Mouse (Mus musculus): ENCODE results near the gene Fars2. TPM values are rescaled to one million over a fixed set of nuclear protein-coding genes. Genes with fewer than 3 reads are reported as not detected.

Gene Fars2
- polyA plus RNA-seq, 1 experiment = 19.4 TPM

GRCm38 (mm10) chr13:36477648-36478047 is 360.4 kb downstream of the Fars2 start:
- 90% methylated on average over 5 of the region's 5 CpGs for WGBS
- H3K27me3 ChIP-seq (ENCODE audit: control insufficient read depth, insufficient read depth, low read length) = no peaks in the 10 kb centered on the region
- no peaks in the 10 kb centered on the region for H3K4me1 ChIP-seq (ENCODE audit: control insufficient read depth, insufficient read depth, insufficient read length)
- TF ChIP-seq POLR2A (IDR thresholded peaks at IDR 0.05; ENCODE audit: low read depth, low read length) = no peak
- TF ChIP-seq CTCF (IDR thresholded peaks at IDR 0.05; ENCODE audit: extremely low read depth, insufficient read depth, insufficient read length, insufficient replicate concordance) = no peak
- no peak overlapping the region for H3K27ac ChIP-seq (ENCODE audit: insufficient read depth, low read length)
- H3K36me3 ChIP-seq (ENCODE audit: control insufficient read depth, insufficient read depth, low read length) = no peaks in the 10 kb centered on the region
- H3K4me3 ChIP-seq (ENCODE audit: extremely low read depth, insufficient read depth, insufficient read length) = no peak overlapping the region
- no peak for DNase-seq (ENCODE audit: low read depth in 1 of 2, low spot score in 2 of 2)

DNA sequence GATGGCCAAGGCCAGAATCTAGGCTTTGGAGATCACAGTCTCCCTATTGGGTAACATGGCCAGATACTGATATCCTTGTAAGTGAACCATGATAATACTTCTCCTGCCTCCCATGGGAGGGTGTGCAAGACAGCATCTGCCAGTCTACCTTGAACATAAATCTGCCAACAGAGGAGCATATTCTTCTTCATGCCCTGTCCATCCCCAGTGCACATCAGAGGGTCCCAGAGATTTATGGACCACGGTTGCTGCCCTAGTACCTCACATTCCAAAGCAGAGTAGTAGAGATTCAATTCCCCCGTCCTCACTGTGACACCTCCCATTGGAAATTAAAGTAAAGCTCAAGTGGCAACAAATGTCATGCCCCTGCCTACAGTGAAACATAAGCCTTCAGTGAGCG is 361.0 kb downstream of the Fars2 start:
- Histone ChIP-seq H3K4me3 (ENCODE audit: extremely low read depth, insufficient read depth, insufficient read length) (no peak overlapping the region), H3K27me3 (ENCODE audit: control insufficient read depth, insufficient read depth, low read length) (no peaks in the 10 kb centered on the region), H3K27ac (ENCODE audit: insufficient read depth, low read length) (no peak overlapping the region), H3K36me3 (ENCODE audit: control insufficient read depth, insufficient read depth, low read length) (no peaks in the 10 kb centered on the region), H3K4me1 (ENCODE audit: control insufficient read depth, insufficient read depth, insufficient read length) (no peaks in the 10 kb centered on the region)
- WGBS = 90% methylated on average over 3 of the region's 3 CpGs
- TF ChIP-seq POLR2A (IDR thresholded peaks at IDR 0.05; ENCODE audit: low read depth, low read length) = no peak
- no peak for TF ChIP-seq CTCF (IDR thresholded peaks at IDR 0.05; ENCODE audit: extremely low read depth, insufficient read depth, insufficient read length, insufficient replicate concordance)
- DNase-seq (ENCODE audit: low read depth in 1 of 2, low spot score in 2 of 2) = no peak

- H3K27me3 ChIP-seq (ENCODE audit: control insufficient read depth, insufficient read depth, low read length) = no peaks in the 10 kb centered on the region
- WGBS = 96% methylated on average over 2 of the region's 2 CpGs
- no peak overlapping the region for H3K4me3 ChIP-seq (ENCODE audit: extremely low read depth, insufficient read depth, insufficient read length)
- H3K4me1 ChIP-seq (ENCODE audit: control insufficient read depth, insufficient read depth, insufficient read length) = no peaks in the 10 kb centered on the region
- H3K36me3 ChIP-seq (ENCODE audit: control insufficient read depth, insufficient read depth, low read length) = no peaks in the 10 kb centered on the region
- no peak for DNase-seq (ENCODE audit: low read depth in 1 of 2, low spot score in 2 of 2)
- TF ChIP-seq POLR2A (IDR thresholded peaks at IDR 0.05; ENCODE audit: low read depth, low read length) (no peak), CTCF (IDR thresholded peaks at IDR 0.05; ENCODE audit: extremely low read depth, insufficient read depth, insufficient read length, insufficient replicate concordance) (no peak)
- H3K27ac ChIP-seq (ENCODE audit: insufficient read depth, low read length) = no peak overlapping the region
These were observed 362.9 kb downstream of the Fars2 start for GRCm38 (mm10) chr13:36480101-36480500.

DNA sequence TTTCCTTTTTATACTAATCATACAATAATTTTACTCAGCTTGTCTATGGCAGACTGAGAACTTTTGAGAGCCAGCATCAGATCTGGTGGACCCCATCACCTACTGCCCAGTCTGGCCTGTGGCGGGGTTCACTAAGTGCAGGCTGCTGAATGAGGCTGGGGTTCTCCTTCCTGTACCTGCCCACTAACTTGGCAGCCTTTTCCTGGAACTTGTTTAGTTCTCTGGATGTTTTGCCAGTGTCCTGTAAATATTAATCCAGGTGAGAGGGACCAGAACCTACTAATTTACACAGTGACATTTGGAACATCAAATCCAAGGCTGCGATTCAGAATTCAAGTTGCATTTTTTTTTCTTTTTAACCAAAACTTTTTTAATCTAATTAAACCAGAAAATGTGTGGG is 367.2 kb downstream of the Fars2 start:
- no peak overlapping the region for H3K4me3 ChIP-seq (ENCODE audit: extremely low read depth, insufficient read depth, insufficient read length)
- no peak overlapping the region for H3K27ac ChIP-seq (ENCODE audit: insufficient read depth, low read length)
- TF ChIP-seq POLR2A (IDR thresholded peaks at IDR 0.05; ENCODE audit: low read depth, low read length) = no peak
- TF ChIP-seq CTCF (IDR thresholded peaks at IDR 0.05; ENCODE audit: extremely low read depth, insufficient read depth, insufficient read length, insufficient replicate concordance) = no peak
- no peaks in the 10 kb centered on the region for H3K27me3 ChIP-seq (ENCODE audit: control insufficient read depth, insufficient read depth, low read length)
- no peak for DNase-seq (ENCODE audit: low read depth in 1 of 2, low spot score in 2 of 2)
- 93% methylated on average over 2 of the region's 2 CpGs for WGBS
- H3K36me3 ChIP-seq (ENCODE audit: control insufficient read depth, insufficient read depth, low read length) = no peaks in the 10 kb centered on the region
- H3K4me1 ChIP-seq (ENCODE audit: control insufficient read depth, insufficient read depth, insufficient read length) = no peaks in the 10 kb centered on the region

- no peak overlapping the region for H3K27ac ChIP-seq (ENCODE audit: insufficient read depth, low read length)
- H3K27me3 ChIP-seq (ENCODE audit: control insufficient read depth, insufficient read depth, low read length) = no peaks in the 10 kb centered on the region
- no peak for DNase-seq (ENCODE audit: low read depth in 1 of 2, low spot score in 2 of 2)
- H3K36me3 ChIP-seq (ENCODE audit: control insufficient read depth, insufficient read depth, low read length) = no peaks in the 10 kb centered on the region
- WGBS = 92% methylated on average over 11 of the region's 11 CpGs
- TF ChIP-seq CTCF (IDR thresholded peaks at IDR 0.05; ENCODE audit: extremely low read depth, insufficient read depth, insufficient read length, insufficient replicate concordance) = no peak
- no peak for TF ChIP-seq POLR2A (IDR thresholded peaks at IDR 0.05; ENCODE audit: low read depth, low read length)
- no peaks in the 10 kb centered on the region for H3K4me1 ChIP-seq (ENCODE audit: control insufficient read depth, insufficient read depth, insufficient read length)
- H3K4me3 ChIP-seq (ENCODE audit: extremely low read depth, insufficient read depth, insufficient read length) = no peak overlapping the region
These were observed 369.5 kb downstream of the Fars2 start for GRCm38 (mm10) chr13:36486756-36487155.

GRCm38 (mm10) chr13:36489365-36489764 is 372.2 kb downstream of the Fars2 start:
- Histone ChIP-seq H3K27me3 (ENCODE audit: control insufficient read depth, insufficient read depth, low read length) (no peaks in the 10 kb centered on the region), H3K36me3 (ENCODE audit: control insufficient read depth, insufficient read depth, low read length) (no peaks in the 10 kb centered on the region), H3K27ac (ENCODE audit: insufficient read depth, low read length) (no peak overlapping the region), H3K4me1 (ENCODE audit: control insufficient read depth, insufficient read depth, insufficient read length) (no peaks in the 10 kb centered on the region), H3K4me3 (ENCODE audit: extremely low read depth, insufficient read depth, insufficient read length) (no peak overlapping the region)
- 85% methylated on average over 2 of the region's 2 CpGs for WGBS
- DNase-seq (ENCODE audit: low read depth in 1 of 2, low spot score in 2 of 2) = no peak
- TF ChIP-seq POLR2A (IDR thresholded peaks at IDR 0.05; ENCODE audit: low read depth, low read length) (no peak), CTCF (IDR thresholded peaks at IDR 0.05; ENCODE audit: extremely low read depth, insufficient read depth, insufficient read length, insufficient replicate concordance) (no peak)

DNA sequence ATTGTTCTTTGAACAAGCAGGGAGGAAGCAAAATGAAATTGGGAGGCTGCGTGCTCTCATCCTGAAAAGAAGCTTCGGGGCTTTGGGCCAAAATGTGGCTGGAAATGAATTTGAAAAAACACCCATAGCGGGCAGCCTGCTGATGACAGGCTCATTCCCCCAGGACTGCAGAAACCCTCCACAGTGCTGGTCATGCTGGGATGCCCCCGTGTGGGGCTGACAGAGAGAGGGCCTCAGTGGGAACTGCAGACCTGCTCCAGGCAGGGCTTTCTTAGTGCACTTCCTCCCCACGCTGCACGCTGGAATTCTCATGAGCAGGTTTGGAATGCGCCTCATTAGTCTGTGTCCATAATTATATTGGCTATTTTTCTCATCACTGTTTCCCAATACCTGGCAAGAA is 373.4 kb downstream of the Fars2 start:
- Histone ChIP-seq H3K36me3 (ENCODE audit: control insufficient read depth, insufficient read depth, low read length) (no peaks in the 10 kb centered on the region), H3K4me1 (ENCODE audit: control insufficient read depth, insufficient read depth, insufficient read length) (no peaks in the 10 kb centered on the region), H3K4me3 (ENCODE audit: extremely low read depth, insufficient read depth, insufficient read length) (no peak overlapping the region), H3K27me3 (ENCODE audit: control insufficient read depth, insufficient read depth, low read length) (no peaks in the 10 kb centered on the region), H3K27ac (ENCODE audit: insufficient read depth, low read length) (no peak overlapping the region)
- DNase-seq (ENCODE audit: low read depth in 1 of 2, low spot score in 2 of 2) = no peak
- no peak for TF ChIP-seq CTCF (IDR thresholded peaks at IDR 0.05; ENCODE audit: extremely low read depth, insufficient read depth, insufficient read length, insufficient replicate concordance)
- TF ChIP-seq POLR2A (IDR thresholded peaks at IDR 0.05; ENCODE audit: low read depth, low read length) = no peak
- 81% methylated on average over 7 of the region's 7 CpGs for WGBS

Data from spleen, adult 2 months (tissue).